Mouse (Mus musculus) heart, postnatal 0 days (tissue): ENCODE measurements at regions not wholly inside any gene's neighbourhood (a gene's known extent, or its start where the extent isn't known, plus 50 kb on each side); places are given as distances from the start of the nearest gene placed in this dataset.
A peak's percentile ranks its signal among the peaks of the same experiment; 100 is the strongest.

ENCODE experiments used
- ATAC-seq: fragments of 200-750 bp; cut with Nextera tagmentation; 2 replicates; pipeline ENCODE4 v1.8.0; 2017; ENCODE audit warnings: low read depth, moderate number of reproducible peaks, moderate library complexity; ENCODE audit not compliant: insufficient read depth
- DNase-seq: peaks from one replicate; pipeline ENCODE4 v3.0.0-alpha.2; 2016; ENCODE audit warnings: low spot score
- H3K27ac ChIP-seq: fragments of 300-500 bp; sonication (generic); 2 replicates; pipeline ENCODE4 v1.5.1; 2014; ENCODE audit warnings: low read depth, mild to moderate bottlenecking
- H3K27me3 ChIP-seq: fragments of 300-500 bp; sonication (generic); 2 replicates; pipeline ENCODE4 v1.6.1; 2014; ENCODE audit warnings: low read length, mixed read lengths; ENCODE audit not compliant: control insufficient read depth, insufficient read depth
- H3K36me3 ChIP-seq: fragments of 300-500 bp; sonication (generic); replicated peaks from 2 replicates; pipeline ENCODE4 v1.6.1; 2014; ENCODE audit warnings: low read length, mixed read lengths; ENCODE audit not compliant: control insufficient read depth, insufficient read depth
- H3K4me1 ChIP-seq: fragments of 300-500 bp; sonication (generic); 2 replicates; pipeline ENCODE4 v1.6.1; 2014; ENCODE audit warnings: antibody characterized with exemption; ENCODE audit not compliant: control insufficient read depth, insufficient read depth
- H3K4me2 ChIP-seq: fragments of 300-500 bp; sonication (generic); 2 replicates; pipeline ENCODE4 v1.6.1; 2014; ENCODE audit warnings: low read depth, mild to moderate bottlenecking, low read length, moderate library complexity
- H3K4me3 ChIP-seq: fragments of 300-500 bp; sonication (generic); 2 replicates; pipeline ENCODE4 v1.5.1; 2014; ENCODE audit warnings: low read depth, low read length
- H3K9ac ChIP-seq: fragments of 300-500 bp; sonication (generic); replicated peaks from 2 replicates; pipeline ENCODE4 v1.6.1; 2014; ENCODE audit warnings: low read depth, low read length, mixed read lengths
- H3K9me3 ChIP-seq: fragments of 300-500 bp; sonication (generic); replicated peaks from 2 replicates; pipeline ENCODE4 v1.6.1; 2016; ENCODE audit warnings: low read length; ENCODE audit not compliant: control insufficient read depth
- CTCF ChIP-seq: IDR thresholded peaks from 2 replicates; pipeline ENCODE4 v1.5.1; 2016; ENCODE audit warnings: antibody characterized with exemption, control low read depth, low read depth
- EP300 ChIP-seq: IDR thresholded peaks from 2 replicates; pipeline ENCODE4 v1.6.1; 2016; ENCODE audit warnings: antibody characterized with exemption, low read depth
- WGBS: fragments of 180-500 bp; shearing (Covaris S2); extraction: QIAGEN DNeasy Blood & Tissue Kit; methylation state at CpG from one replicate; pipeline ENCODE4 v1.1.7; 2014; 5-methylcytosine and 5-hydroxymethylcytosine counted together

DNA sequence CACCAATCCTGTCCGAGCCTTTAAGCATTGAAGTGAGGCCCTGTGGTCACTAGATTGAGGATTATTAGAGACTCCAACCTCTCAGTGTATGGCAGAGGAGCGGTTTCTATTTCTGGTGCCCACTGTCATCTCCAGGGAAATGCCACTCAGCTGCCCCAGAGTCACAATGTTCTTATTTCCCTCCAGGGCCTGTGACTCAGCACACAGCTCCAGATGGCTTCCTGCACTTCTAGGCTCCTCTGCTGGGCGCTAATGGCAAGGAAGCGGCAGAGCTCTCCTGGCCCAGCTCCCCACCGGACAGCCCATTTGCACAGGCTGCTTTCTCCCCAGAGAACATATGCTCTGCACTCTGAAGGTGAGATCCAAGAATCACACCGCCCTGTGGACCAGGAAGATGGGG lies 75.8 kb upstream of the Cpeb4 start:
- H3K27ac ChIP-seq, result peak overlapping the region; percentile 83
- H3K27me3 ChIP-seq, result no peaks in the 10 kb centered on the region
- peak overlapping the region; percentile 12; the same call in 1 of the 2 replicates for H3K4me2 ChIP-seq
- no peaks in the 10 kb centered on the region for H3K36me3 ChIP-seq
- peak; percentile 95 for ATAC-seq
- peak; percentile 74 for DNase-seq
- 0 out of 2 replicates have a peak, but pooled peaks cover 19% of the 10 kb centered on the region for H3K4me1 ChIP-seq
- no peak overlapping the region for H3K4me3 ChIP-seq
- no peak overlapping the region for H3K9ac ChIP-seq
- H3K9me3 ChIP-seq, result no peaks in the 10 kb centered on the region
- TF ChIP-seq CTCF (peak; percentile 17; the same call in 1 of the 2 replicates), EP300 (peak; percentile 66; the same call in 1 of the 2 replicates)
- WGBS, result 22% methylated on average over 6 of the region's 6 CpGs

- ATAC-seq, result no peak
- TF ChIP-seq CTCF (no peak), EP300 (no peak)
- no peaks in the 10 kb centered on the region for H3K9me3 ChIP-seq
- H3K27me3 ChIP-seq, result no peaks in the 10 kb centered on the region
- no peak for DNase-seq
- H3K4me2 ChIP-seq, result no peak overlapping the region
- H3K9ac ChIP-seq, result no peak overlapping the region
- WGBS, result 73% methylated on average over 4 of the region's 4 CpGs
- no peak overlapping the region for H3K27ac ChIP-seq
- H3K4me1 ChIP-seq, result 0 out of 2 replicates have a peak, but pooled peaks cover 3% of the 10 kb centered on the region
- no peak overlapping the region for H3K4me3 ChIP-seq
- H3K36me3 ChIP-seq, result no peaks in the 10 kb centered on the region
Measured at GRCm38 (mm10) chr11:31801575-31801974, 70.4 kb upstream of the Cpeb4 start.

DNA sequence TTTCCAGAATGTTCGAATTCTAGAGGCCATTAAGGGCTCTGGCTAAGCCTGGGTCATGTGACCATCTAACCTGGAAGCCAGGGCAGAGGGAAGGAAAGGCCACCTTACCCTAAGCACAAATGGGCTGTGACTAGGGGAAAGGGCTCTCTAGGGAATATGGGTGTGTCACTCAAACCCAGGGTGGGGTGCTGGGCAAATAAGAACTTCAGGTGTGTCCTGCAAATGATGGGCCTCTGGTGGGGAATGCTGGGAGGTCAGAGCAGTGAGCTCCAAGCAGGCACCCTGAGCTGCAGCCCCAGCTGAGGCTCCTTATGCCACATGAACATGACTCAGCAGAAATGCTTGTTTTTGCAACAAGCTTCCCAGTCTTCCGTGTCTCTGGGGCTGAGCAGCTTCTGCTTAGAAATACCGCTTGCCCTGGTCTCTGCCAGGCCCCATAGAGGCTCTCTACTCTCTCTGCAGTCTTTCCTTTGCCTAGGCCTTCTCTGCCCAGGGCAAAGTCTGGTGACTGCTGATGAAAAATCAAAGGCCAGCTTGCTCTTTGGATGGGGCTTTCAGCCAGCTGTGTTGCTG lies 68.6 kb upstream of the Cpeb4 start:
- Histone ChIP-seq H3K4me1 (peaks cover 7% of the 10 kb centered on the region; the same call in 1 of the 2 replicates), H3K9ac (no peak overlapping the region), H3K9me3 (no peaks in the 10 kb centered on the region), H3K36me3 (no peaks in the 10 kb centered on the region), H3K4me2 (no peak overlapping the region), H3K27ac (no peak overlapping the region), H3K27me3 (no peaks in the 10 kb centered on the region), H3K4me3 (no peak overlapping the region)
- no peak for DNase-seq
- no peak for TF ChIP-seq CTCF
- no peak for TF ChIP-seq EP300
- WGBS, result 44% methylated on average over 3 of the region's 3 CpGs
- 0 out of 2 replicates have a peak, but pooled peaks have one; percentile 27 for ATAC-seq

DNA sequence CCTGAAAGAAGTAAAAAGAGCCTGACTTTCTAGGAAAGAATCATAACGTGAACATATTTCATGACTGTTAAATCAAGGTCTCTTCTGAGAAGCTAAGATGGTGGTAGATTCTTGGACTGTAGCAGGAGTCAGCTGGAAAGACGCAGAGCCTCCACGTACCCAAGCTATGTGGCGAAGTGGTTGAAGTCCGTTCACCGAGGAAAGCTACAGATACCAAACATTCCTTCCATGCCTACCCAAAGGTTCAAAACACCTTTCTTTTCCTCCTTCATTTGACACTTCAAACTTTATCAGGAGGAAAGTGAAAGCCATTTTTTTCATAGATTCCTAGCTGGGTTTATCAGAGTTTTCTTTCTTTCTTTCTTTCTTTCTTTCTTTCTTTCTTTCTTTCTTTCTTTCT lies 67.5 kb upstream of the Cpeb4 start:
- H3K4me3 ChIP-seq, result no peak overlapping the region
- ATAC-seq (no peak), DNase-seq (no peak)
- H3K4me2 ChIP-seq, result no peak overlapping the region
- no peaks in the 10 kb centered on the region for H3K9me3 ChIP-seq
- peaks cover 7% of the 10 kb centered on the region; the same call in 1 of the 2 replicates for H3K4me1 ChIP-seq
- H3K27ac ChIP-seq, result no peak overlapping the region
- no peak overlapping the region for H3K9ac ChIP-seq
- no peaks in the 10 kb centered on the region for H3K36me3 ChIP-seq
- TF ChIP-seq CTCF (no peak), EP300 (no peak)
- 80% methylated on average over 6 of the region's 6 CpGs for WGBS
- H3K27me3 ChIP-seq, result no peaks in the 10 kb centered on the region

DNA sequence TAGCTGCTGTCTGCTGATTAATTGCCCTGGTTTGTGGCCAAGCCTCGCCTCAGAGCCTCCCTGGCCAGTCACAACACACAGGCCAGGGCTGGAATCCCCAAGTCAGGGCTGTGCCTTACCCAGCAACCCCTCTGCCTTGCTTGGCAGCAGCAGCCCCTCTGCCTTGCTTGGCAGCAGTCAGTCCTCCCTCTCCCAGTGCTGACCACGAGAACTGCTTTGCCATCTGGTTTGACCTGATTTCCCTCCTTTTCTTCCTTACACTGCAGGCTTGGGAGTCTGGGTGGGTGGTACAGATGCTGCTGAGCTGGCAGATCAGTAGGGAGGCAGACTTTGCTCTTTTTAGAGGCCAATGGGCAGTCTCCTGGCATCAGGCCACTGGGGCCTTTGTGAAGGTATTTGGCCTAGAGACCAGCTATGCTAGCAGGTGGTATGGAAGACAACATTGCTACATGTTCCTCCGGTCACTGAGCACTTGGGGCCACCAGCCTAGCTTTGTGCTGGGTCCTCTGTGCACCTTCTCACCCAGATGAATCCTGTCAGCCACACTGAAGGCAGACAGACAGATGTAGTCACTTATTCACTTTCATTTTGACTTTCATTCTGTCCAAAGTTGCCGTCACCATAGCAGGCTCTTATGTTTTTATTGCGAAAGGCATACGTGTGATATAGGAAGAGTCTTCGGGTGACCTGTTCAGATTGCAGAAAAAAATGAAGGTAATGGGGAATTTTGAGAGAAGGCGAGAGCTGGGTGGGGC lies 64.4 kb upstream of the Cpeb4 start:
- TF ChIP-seq EP300, result no peak
- TF ChIP-seq CTCF, result no peak
- no peak overlapping the region for H3K9ac ChIP-seq
- peak overlapping the region; percentile 22; the same call in 1 of the 2 replicates for H3K27ac ChIP-seq
- no peaks in the 10 kb centered on the region for H3K36me3 ChIP-seq
- H3K9me3 ChIP-seq, result no peaks in the 10 kb centered on the region
- no peak overlapping the region for H3K4me3 ChIP-seq
- H3K4me1 ChIP-seq, result peaks cover 15% of the 10 kb centered on the region
- H3K27me3 ChIP-seq, result no peaks in the 10 kb centered on the region
- no peak overlapping the region for H3K4me2 ChIP-seq
- DNase-seq (no peak), ATAC-seq (peak; percentile 45; the same call in 1 of the 2 replicates)
- 75% methylated on average over 8 of the region's 8 CpGs for WGBS
